Mouse (Mus musculus): ENCODE results near the gene Scd1. TPM values are rescaled to one million over a fixed set of nuclear protein-coding genes. Genes with fewer than 3 reads are reported as not detected.

The Scd1 gene
- polyA plus RNA-seq, 1 experiment from 2014 or later = 7.0 TPM

DNA sequence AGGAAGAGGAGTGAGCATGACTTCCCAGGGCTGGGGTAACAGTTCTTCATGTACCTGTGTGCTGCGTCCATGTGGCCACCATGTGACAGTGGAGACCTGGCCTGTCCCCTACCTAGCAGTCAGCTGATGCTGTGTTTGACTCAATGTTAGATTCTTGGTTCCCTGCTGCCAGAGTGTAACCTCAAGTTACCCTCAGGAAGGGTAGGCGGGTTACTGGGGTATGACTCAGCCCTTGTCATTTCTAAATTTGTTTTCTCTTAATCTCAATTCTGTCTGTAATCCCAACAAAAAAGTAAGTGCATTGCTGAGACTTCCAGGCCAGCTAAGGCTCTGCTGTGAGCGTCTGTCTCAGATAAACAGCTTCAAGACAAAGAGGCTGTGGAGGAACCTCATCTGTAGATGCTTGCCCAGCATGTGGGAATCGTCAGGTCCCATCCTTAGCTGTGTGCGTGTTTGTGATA, 13.7 kb downstream of the Scd1 start:
- 82% methylated on average over 5 of the region's 5 CpGs for WGBS

DNA sequence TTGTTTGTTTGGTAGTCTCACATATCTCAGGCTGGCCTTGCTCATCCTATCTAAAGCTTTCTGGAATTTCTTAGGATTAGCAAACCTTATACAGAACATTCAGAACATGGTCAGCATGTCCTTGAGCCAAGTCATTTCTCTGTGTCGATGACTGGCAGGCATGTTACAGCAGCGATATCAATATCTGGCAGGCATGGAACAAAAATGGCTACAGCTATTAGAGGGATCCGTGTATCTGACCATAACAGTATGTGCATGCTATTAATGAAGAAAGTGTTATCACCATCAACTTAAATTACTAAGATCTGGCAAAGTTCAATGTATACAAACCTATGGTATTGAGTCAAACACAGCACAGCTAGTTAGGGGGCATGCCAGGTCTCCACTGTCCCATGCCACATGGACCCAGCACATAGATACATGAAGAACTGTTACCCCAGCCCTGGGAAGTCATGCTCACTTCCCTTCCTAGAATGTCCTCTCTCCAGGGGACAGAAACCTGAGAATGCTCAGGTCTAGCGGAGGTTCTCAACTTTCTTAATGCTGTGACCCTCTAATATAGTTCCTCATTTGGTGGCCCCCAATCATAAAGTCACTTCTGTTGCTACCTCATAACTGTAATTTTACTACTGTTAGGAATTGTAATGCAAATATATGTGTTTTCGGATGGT, 15.2 kb downstream of the Scd1 start:
- Histone ChIP-seq H3K4me1 (peaks cover 12% of the 10 kb centered on the region), H3K4me2 (no peak overlapping the region), H3K27me3 (replicated peaks) (no peaks in the 10 kb centered on the region), H3K9ac (no peak overlapping the region), H3K4me3 (no peak overlapping the region), H3K36me3 (replicated peaks) (0 out of 2 replicates have a peak, but pooled peaks cover 3% of the 10 kb centered on the region), H3K9me3 (no peaks in the 10 kb centered on the region), H3K27ac (no peak overlapping the region)
- 87% methylated on average over 5 of the region's 5 CpGs for WGBS
- no peak for ATAC-seq (replicated peaks)

More for the DNA sequence above, 13.7 kb downstream of the Scd1 start:
- H3K27me3 ChIP-seq (replicated peaks) = no peaks in the 10 kb centered on the region
- no peak overlapping the region for H3K27ac ChIP-seq
- no peak overlapping the region for H3K9ac ChIP-seq
- peaks cover 2% of the 10 kb centered on the region for H3K4me1 ChIP-seq
- no peak for ATAC-seq (replicated peaks)
- H3K36me3 ChIP-seq (replicated peaks) = 0 out of 2 replicates have a peak, but pooled peaks cover 5% of the 10 kb centered on the region
- no peak overlapping the region for H3K4me3 ChIP-seq
- no peaks in the 10 kb centered on the region for H3K9me3 ChIP-seq
- no peak overlapping the region for H3K4me2 ChIP-seq

DNA sequence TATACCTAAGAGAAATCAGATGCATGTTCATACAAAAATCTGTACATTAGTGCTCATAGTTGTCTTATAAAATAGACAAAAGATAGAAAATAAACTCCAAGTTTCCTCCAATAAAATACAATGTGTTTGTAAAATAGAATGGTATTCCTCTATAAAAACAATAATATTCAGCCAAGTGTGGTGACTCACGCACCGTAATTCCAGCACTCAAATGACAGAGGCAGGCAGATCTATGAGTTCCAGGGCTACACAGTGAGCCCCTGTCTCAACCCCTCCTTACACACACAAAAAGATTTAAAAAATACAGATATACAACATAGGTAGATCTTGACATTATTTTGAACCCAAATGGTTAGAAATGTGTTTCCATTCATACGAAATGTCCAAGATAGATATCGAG, 15.8 kb downstream of the Scd1 start:
- no peak overlapping the region for H3K27ac ChIP-seq
- no peaks in the 10 kb centered on the region for H3K27me3 ChIP-seq (replicated peaks)
- no peak for ATAC-seq (replicated peaks)
- H3K9ac ChIP-seq = no peak overlapping the region
- peaks cover 12% of the 10 kb centered on the region for H3K4me1 ChIP-seq
- H3K4me3 ChIP-seq = no peak overlapping the region
- no peak overlapping the region for H3K4me2 ChIP-seq
- H3K9me3 ChIP-seq = no peaks in the 10 kb centered on the region
- H3K36me3 ChIP-seq (replicated peaks) = 0 out of 2 replicates have a peak, but pooled peaks cover 3% of the 10 kb centered on the region
- 94% methylated on average over 4 of the region's 4 CpGs for WGBS

DNA sequence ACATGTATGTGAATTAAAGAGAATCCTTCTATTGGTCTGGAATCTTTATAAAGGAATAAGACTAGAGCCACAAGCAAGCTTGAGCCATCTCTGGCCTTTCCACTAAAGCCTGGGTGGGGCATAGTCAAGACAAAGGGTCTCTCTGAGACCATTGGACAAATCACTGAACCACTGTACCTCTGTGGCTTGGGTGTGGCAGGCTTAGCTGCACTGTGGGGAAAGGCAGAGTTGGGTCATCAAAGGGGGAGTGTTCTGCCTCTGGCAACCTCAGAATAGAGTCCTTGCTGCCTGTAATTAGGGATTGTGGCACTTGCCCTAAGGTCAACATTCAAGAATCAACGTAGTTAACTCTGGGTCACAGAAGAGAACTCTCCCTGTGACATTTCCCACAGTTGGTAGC, 18.2 kb downstream of the Scd1 start:
- Histone ChIP-seq H3K36me3 (replicated peaks) (no peaks in the 10 kb centered on the region), H3K4me1 (peaks cover 12% of the 10 kb centered on the region), H3K9me3 (no peaks in the 10 kb centered on the region), H3K4me3 (no peak overlapping the region), H3K27ac (no peak overlapping the region), H3K9ac (no peak overlapping the region), H3K27me3 (replicated peaks) (no peaks in the 10 kb centered on the region), H3K4me2 (no peak overlapping the region)
- WGBS = 18% methylated on average over 1 of the region's 1 CpGs
- ATAC-seq (replicated peaks) = no peak

DNA sequence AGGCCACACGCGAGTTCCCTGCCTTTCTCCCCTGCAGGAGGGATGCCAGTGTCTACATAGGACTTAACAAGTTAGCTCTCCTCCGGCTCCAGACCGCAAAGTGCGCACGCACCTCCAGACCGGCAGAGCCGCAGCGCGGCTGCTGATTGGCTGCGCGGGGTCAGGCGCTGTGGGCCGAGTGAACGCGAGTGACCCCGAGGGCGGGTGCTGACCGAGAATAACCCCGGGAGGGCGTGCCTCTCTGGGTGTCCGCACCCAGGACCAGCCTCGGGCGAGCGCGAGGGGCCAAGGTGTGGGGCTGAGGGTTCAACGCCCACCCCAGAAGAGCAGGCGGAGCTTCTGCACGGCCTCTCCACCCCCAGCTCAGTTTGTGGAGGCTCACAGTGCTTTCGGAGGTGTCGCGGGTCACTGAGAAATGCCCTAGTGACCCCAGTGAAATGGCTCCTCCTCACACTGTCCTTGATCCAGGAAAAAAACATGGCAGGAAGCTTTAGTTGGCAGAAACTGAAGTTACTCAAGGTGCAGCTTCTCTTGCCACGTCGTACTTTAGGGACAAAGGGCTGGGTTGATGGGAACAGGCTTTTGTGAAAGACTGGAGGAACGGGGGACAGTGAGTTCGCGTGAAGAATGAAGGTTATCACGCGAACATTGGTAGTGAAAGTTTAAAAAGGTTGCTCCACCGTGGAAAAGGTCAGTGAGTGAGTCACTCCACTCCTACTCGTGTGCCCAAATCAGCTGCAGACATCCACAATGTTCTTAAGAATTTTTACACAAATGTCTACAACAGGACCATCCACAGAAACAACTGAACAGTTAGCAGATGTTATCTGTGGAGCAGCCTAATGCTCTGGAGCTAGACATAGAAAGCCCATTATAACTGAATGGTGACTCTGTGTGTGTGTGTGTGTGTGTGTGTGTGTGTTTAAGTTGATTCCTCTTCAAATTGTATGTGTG, 18.9 kb downstream of the Scd1 start:
- 3% methylated on average over 41 of the region's 41 CpGs for WGBS

DNA sequence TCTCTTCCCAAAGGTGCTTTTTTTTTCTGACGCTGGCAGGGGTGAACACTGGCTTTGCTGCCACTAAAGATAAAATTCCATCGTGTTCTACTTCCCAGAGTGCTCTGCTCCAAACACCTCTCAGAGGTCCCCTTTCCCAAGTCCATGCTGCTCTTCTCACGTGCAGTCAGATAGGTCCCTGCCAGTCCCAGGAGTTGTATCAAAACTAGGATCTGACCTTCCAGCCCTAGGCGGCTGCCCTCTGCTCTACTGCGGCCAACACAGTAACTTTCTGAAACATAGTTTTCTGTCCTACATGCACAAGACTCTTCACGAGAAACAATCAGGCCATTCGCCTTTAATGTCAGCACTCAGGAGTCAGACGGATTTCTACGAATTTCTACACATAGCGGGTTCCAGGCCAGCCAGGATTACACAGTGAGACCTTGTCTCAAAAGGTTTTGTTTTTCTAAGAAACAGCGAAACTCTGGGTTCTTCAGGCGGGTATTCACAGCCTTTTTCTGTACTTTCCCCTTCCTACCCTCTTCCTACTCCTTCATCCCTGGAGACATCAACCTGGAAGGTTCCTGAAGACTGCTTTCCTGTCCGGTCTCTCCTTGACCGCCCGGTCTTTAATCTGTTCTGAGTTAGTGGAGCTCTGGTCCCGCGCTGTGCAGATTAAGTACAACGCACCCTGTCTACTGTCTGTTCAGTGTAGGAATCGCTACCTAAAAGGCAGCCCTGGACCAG, 19.8 kb downstream of the Scd1 start:
- no peaks in the 10 kb centered on the region for H3K9me3 ChIP-seq
- peak overlapping the region; percentile 73 for H3K9ac ChIP-seq
- H3K4me3 ChIP-seq = peak overlapping the region; percentile 72
- WGBS = 30% methylated on average over 19 of the region's 19 CpGs
- H3K4me1 ChIP-seq = peaks cover 12% of the 10 kb centered on the region
- ATAC-seq (replicated peaks) = peak; percentile 7; the same call in 1 of the 2 replicates
- peak overlapping the region; percentile 83 for H3K27ac ChIP-seq
- no peaks in the 10 kb centered on the region for H3K36me3 ChIP-seq (replicated peaks)
- peak overlapping the region; percentile 83 for H3K4me2 ChIP-seq
- no peaks in the 10 kb centered on the region for H3K27me3 ChIP-seq (replicated peaks)

More for the DNA sequence above, 18.9 kb downstream of the Scd1 start:
- H3K9me3 ChIP-seq = no peaks in the 10 kb centered on the region
- H3K36me3 ChIP-seq (replicated peaks) = no peaks in the 10 kb centered on the region
- no peaks in the 10 kb centered on the region for H3K27me3 ChIP-seq (replicated peaks)
- peaks cover 12% of the 10 kb centered on the region for H3K4me1 ChIP-seq
- ATAC-seq (replicated peaks) = peak; percentile 97
- H3K4me3 ChIP-seq = peak overlapping the region; percentile 72
- H3K4me2 ChIP-seq = peak overlapping the region; percentile 83
- H3K9ac ChIP-seq = peak overlapping the region; percentile 73
- H3K27ac ChIP-seq = peak overlapping the region; percentile 83

DNA sequence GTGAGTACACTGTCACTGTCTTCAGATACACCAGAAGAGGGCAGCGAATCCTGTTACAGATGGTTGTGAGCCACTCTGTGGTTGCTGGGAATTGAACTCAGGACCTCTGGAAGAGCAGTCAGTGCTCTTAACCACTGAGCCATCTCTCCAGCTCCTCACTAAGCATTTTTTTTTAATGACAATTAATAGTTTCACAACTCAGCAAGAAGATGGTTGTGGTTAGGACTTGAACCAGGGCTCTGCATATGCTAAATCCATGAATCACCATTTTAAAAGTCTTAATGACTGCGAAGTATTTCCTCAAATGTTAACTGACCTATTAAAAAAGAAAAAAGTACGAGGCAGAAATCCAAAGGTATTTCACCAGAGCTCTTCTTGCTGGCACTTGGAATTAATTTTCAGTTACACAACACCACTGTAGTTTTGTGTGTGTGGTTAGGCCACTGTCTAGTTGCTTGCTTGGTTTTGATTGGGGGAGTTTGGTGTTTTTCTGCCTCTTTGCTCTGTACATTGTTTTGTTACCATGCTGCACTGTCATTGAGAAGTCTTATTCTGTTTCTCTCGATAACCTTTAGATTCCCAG, 20.5 kb downstream of the Scd1 start:
- no peaks in the 10 kb centered on the region for H3K36me3 ChIP-seq (replicated peaks)
- H3K4me3 ChIP-seq = no peak overlapping the region
- no peak overlapping the region for H3K27ac ChIP-seq
- no peaks in the 10 kb centered on the region for H3K27me3 ChIP-seq (replicated peaks)
- H3K9ac ChIP-seq = no peak overlapping the region
- 93% methylated on average over 4 of the region's 4 CpGs for WGBS
- peaks cover 12% of the 10 kb centered on the region for H3K4me1 ChIP-seq
- no peak overlapping the region for H3K4me2 ChIP-seq
- no peaks in the 10 kb centered on the region for H3K9me3 ChIP-seq
- ATAC-seq (replicated peaks) = no peak

DNA sequence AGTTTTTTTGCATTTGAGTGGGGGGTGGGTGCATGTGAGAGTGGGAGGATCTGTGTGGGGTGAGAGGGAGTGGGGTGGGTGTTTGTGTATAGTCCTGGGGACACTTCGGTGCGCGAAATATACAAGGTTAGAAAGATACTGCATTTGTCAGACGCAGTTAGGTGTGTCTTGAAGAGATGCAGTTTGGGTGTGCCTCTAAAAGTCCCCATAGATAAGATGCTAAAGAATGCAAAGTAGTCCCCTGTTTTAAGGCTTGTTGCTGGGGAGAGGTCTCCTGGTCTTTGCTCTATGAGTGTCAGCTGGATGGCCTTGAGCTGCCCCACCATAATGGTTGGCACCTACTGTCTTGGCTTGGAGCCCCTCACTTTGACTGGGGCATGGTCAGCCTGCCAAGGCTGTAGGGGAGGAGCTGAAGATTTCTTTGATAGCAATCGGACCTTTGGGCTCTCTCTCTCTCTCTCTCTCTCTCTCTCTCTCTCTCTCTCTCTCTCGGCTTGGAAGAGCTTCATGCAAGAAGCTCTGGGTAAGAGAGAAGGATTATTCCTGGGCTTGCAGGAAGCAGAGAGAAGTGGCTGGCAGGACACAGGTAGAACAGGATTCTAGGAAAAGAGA, 21.7 kb downstream of the Scd1 start:
- Histone ChIP-seq H3K27ac (no peak overlapping the region), H3K4me1 (peaks cover 12% of the 10 kb centered on the region), H3K36me3 (replicated peaks) (no peaks in the 10 kb centered on the region), H3K4me2 (no peak overlapping the region), H3K4me3 (no peak overlapping the region), H3K27me3 (replicated peaks) (no peaks in the 10 kb centered on the region), H3K9ac (no peak overlapping the region), H3K9me3 (no peaks in the 10 kb centered on the region)
- WGBS = 81% methylated on average over 6 of the region's 6 CpGs
- ATAC-seq (replicated peaks) = no peak

DNA sequence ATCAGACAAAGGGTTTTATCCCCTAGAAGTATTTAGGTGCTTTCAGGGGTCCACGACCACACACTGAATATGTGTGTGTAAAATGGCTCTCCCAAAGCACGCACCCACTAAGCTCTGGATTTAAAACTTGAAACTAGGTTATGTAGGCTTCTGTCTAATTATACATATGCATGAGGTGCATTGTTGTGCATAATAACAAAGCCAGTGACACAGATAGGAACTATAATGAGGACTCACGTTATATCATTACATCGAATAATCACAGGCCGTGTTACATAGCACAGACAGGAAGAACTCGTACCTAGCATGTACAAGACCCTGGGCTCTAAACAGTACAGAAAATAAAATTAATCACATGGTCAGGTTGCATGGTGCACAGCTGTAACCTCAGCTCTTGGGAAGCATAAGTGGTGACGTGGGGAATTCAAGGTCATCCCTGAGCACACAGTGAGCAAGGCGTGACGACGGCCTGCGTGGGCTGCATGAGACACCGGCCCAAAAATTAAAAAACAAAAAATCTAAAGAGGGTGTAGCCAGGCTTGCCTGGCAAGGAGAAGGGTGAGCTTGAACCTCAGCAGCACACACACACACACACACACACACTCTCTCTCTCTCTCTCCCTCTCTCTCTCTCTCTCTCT, 24.9 kb downstream of the Scd1 start:
- 0 out of 2 replicates have a peak, but pooled peaks cover 2% of the 10 kb centered on the region for H3K4me1 ChIP-seq
- no peak overlapping the region for H3K9ac ChIP-seq
- H3K4me2 ChIP-seq = no peak overlapping the region
- ATAC-seq (replicated peaks) = no peak
- no peaks in the 10 kb centered on the region for H3K9me3 ChIP-seq
- H3K4me3 ChIP-seq = no peak overlapping the region
- H3K27me3 ChIP-seq (replicated peaks) = no peaks in the 10 kb centered on the region
- no peak overlapping the region for H3K27ac ChIP-seq
- H3K36me3 ChIP-seq (replicated peaks) = no peaks in the 10 kb centered on the region
- 65% methylated on average over 12 of the region's 12 CpGs for WGBS

DNA sequence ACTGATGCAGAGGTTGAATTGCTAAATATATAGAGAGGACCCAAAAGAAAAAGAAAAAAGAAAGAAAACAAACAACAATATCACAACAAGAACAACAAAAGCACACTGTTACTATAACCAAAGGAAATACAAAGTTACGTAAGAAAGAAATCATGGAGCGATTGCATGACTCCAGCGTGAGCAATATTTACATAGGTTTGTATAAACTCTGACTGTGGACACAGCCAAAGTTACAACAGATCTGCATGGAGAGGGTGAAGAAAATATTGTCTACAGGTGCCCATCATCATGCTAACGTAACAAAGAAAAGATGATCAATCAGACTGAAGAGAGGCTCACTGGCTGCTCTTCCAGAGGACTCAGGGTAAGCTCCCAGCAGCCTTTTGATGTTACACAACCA, 27.6 kb downstream of the Scd1 start:
- H3K9me3 ChIP-seq = no peaks in the 10 kb centered on the region
- no peak overlapping the region for H3K27ac ChIP-seq
- no peak overlapping the region for H3K9ac ChIP-seq
- H3K4me3 ChIP-seq = no peak overlapping the region
- no peaks in the 10 kb centered on the region for H3K36me3 ChIP-seq (replicated peaks)
- 84% methylated on average over 4 of the region's 4 CpGs for WGBS
- no peak overlapping the region for H3K4me2 ChIP-seq
- no peak for ATAC-seq (replicated peaks)
- no peaks in the 10 kb centered on the region for H3K4me1 ChIP-seq
- no peaks in the 10 kb centered on the region for H3K27me3 ChIP-seq (replicated peaks)

DNA sequence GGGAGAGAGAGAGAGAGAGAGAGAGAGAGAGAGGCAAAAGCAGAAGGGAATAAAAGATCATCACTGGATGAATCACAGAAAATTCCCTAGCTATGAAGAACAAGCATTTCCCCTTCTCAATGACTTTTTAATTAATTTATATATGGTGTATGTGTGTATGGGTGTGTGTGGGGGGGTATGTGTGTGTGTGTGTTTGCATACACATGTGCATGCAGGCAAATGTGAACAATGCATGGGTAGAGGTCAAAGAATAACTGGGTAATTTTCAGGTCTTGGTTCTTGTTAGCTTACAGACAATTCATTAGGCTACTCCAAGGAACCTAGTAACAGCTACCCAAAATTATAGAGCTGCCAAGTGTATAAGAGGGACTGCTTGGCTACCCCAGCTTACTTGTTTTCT, 28.6 kb downstream of the Scd1 start:
- H3K4me1 ChIP-seq = no peaks in the 10 kb centered on the region
- no peak overlapping the region for H3K4me3 ChIP-seq
- no peak overlapping the region for H3K9ac ChIP-seq
- ATAC-seq (replicated peaks) = no peak
- no peak overlapping the region for H3K4me2 ChIP-seq
- H3K27ac ChIP-seq = no peak overlapping the region
- no peaks in the 10 kb centered on the region for H3K27me3 ChIP-seq (replicated peaks)
- no peaks in the 10 kb centered on the region for H3K36me3 ChIP-seq (replicated peaks)
- H3K9me3 ChIP-seq = no peaks in the 10 kb centered on the region
